Mouse (Mus musculus): Measurements from ENCODE around the gene Gas7. TPM values are rescaled to one million over a fixed set of nuclear protein-coding genes. Genes with fewer than 3 reads are reported as not detected.

Gene Gas7
- total and polyA plus RNA-seq, 2 experiments, result 1.5 to 1.7 TPM

- Histone ChIP-seq H3K4me1 (ENCODE audit: control insufficient read depth, insufficient read depth, low read length) (no peaks in the 10 kb centered on the region), H3K27ac (replicated peaks; ENCODE audit: insufficient read depth, low read depth, low read length) (no peak overlapping the region), H3K4me3 (ENCODE audit: insufficient read depth, low read depth, low read length) (no peak overlapping the region), H3K27me3 (ENCODE audit: control insufficient read depth, insufficient read depth, low read length) (no peaks in the 10 kb centered on the region), H3K79me2 (ENCODE audit: control insufficient read depth, insufficient read depth, low read length) (no peaks in the 10 kb centered on the region), H3K36me3 (ENCODE audit: control insufficient read depth, insufficient read depth, low read length) (no peaks in the 10 kb centered on the region), H3K9ac (ENCODE audit: low read depth, low read length) (no peak overlapping the region)
- 65% methylated on average over 7 of the region's 7 CpGs for WGBS
- no peak for TF ChIP-seq CTCF (IDR thresholded peaks at IDR 0.05; ENCODE audit: low read depth, low read length)
- no peak for TF ChIP-seq POLR2A (IDR thresholded peaks at IDR 0.05; ENCODE audit: extremely low read depth, insufficient read depth, low read length)
- no peak for DNase-seq (ENCODE audit: extremely low read depth, low read depth, low spot score)
Measured at GRCm38 (mm10) chr11:67581549-67581948, 126.3 kb downstream of the Gas7 start.

- Histone ChIP-seq H3K27me3 (ENCODE audit: control insufficient read depth, insufficient read depth, low read length) (no peaks in the 10 kb centered on the region), H3K4me1 (ENCODE audit: control insufficient read depth, insufficient read depth, low read length) (no peaks in the 10 kb centered on the region), H3K79me2 (ENCODE audit: control insufficient read depth, insufficient read depth, low read length) (no peaks in the 10 kb centered on the region), H3K4me3 (ENCODE audit: insufficient read depth, low read depth, low read length) (no peak overlapping the region), H3K9ac (ENCODE audit: low read depth, low read length) (no peak overlapping the region), H3K36me3 (ENCODE audit: control insufficient read depth, insufficient read depth, low read length) (no peaks in the 10 kb centered on the region), H3K27ac (replicated peaks; ENCODE audit: insufficient read depth, low read depth, low read length) (no peak overlapping the region)
- no peak for DNase-seq (ENCODE audit: extremely low read depth, low read depth, low spot score)
- 97% methylated on average over 4 of the region's 4 CpGs for WGBS
- TF ChIP-seq POLR2A (IDR thresholded peaks at IDR 0.05; ENCODE audit: extremely low read depth, insufficient read depth, low read length) (no peak), CTCF (IDR thresholded peaks at IDR 0.05; ENCODE audit: low read depth, low read length) (no peak)
Measured at GRCm38 (mm10) chr11:67582570-67582969, 127.3 kb downstream of the Gas7 start.

GRCm38 (mm10) chr11:67585016-67585415, 129.8 kb downstream of the Gas7 start:
- Histone ChIP-seq H3K27me3 (ENCODE audit: control insufficient read depth, insufficient read depth, low read length) (no peaks in the 10 kb centered on the region), H3K27ac (replicated peaks; ENCODE audit: insufficient read depth, low read depth, low read length) (no peak overlapping the region), H3K4me1 (ENCODE audit: control insufficient read depth, insufficient read depth, low read length) (no peaks in the 10 kb centered on the region), H3K36me3 (ENCODE audit: control insufficient read depth, insufficient read depth, low read length) (no peaks in the 10 kb centered on the region), H3K9ac (ENCODE audit: low read depth, low read length) (no peak overlapping the region), H3K79me2 (ENCODE audit: control insufficient read depth, insufficient read depth, low read length) (no peaks in the 10 kb centered on the region), H3K4me3 (ENCODE audit: insufficient read depth, low read depth, low read length) (no peak overlapping the region)
- 37% methylated on average over 6 of the region's 6 CpGs for WGBS
- peak; percentile 51 for DNase-seq (ENCODE audit: extremely low read depth, low read depth, low spot score)
- TF ChIP-seq POLR2A (IDR thresholded peaks at IDR 0.05; ENCODE audit: extremely low read depth, insufficient read depth, low read length), result no peak
- no peak for TF ChIP-seq CTCF (IDR thresholded peaks at IDR 0.05; ENCODE audit: low read depth, low read length)

GRCm38 (mm10) chr11:67585629-67586028, 130.4 kb downstream of the Gas7 start:
- Histone ChIP-seq H3K9ac (ENCODE audit: low read depth, low read length) (no peak overlapping the region), H3K4me3 (ENCODE audit: insufficient read depth, low read depth, low read length) (no peak overlapping the region), H3K4me1 (ENCODE audit: control insufficient read depth, insufficient read depth, low read length) (no peaks in the 10 kb centered on the region), H3K36me3 (ENCODE audit: control insufficient read depth, insufficient read depth, low read length) (no peaks in the 10 kb centered on the region), H3K79me2 (ENCODE audit: control insufficient read depth, insufficient read depth, low read length) (no peaks in the 10 kb centered on the region), H3K27me3 (ENCODE audit: control insufficient read depth, insufficient read depth, low read length) (no peaks in the 10 kb centered on the region), H3K27ac (replicated peaks; ENCODE audit: insufficient read depth, low read depth, low read length) (no peak overlapping the region)
- WGBS, result 86% methylated on average over 2 of the region's 2 CpGs
- TF ChIP-seq POLR2A (IDR thresholded peaks at IDR 0.05; ENCODE audit: extremely low read depth, insufficient read depth, low read length) (no peak), CTCF (IDR thresholded peaks at IDR 0.05; ENCODE audit: low read depth, low read length) (no peak)
- DNase-seq (ENCODE audit: extremely low read depth, low read depth, low spot score), result no peak

GRCm38 (mm10) chr11:67586231-67586994, 131.2 kb downstream of the Gas7 start:
- Histone ChIP-seq H3K27me3 (ENCODE audit: control insufficient read depth, insufficient read depth, low read length) (no peaks in the 10 kb centered on the region), H3K27ac (replicated peaks; ENCODE audit: insufficient read depth, low read depth, low read length) (no peak overlapping the region), H3K36me3 (ENCODE audit: control insufficient read depth, insufficient read depth, low read length) (no peaks in the 10 kb centered on the region), H3K4me3 (ENCODE audit: insufficient read depth, low read depth, low read length) (no peak overlapping the region), H3K79me2 (ENCODE audit: control insufficient read depth, insufficient read depth, low read length) (no peaks in the 10 kb centered on the region), H3K9ac (ENCODE audit: low read depth, low read length) (no peak overlapping the region), H3K4me1 (ENCODE audit: control insufficient read depth, insufficient read depth, low read length) (no peaks in the 10 kb centered on the region)
- WGBS, result 80% methylated on average over 3 of the region's 3 CpGs
- TF ChIP-seq POLR2A (IDR thresholded peaks at IDR 0.05; ENCODE audit: extremely low read depth, insufficient read depth, low read length), result no peak
- no peak for TF ChIP-seq CTCF (IDR thresholded peaks at IDR 0.05; ENCODE audit: low read depth, low read length)
- DNase-seq (ENCODE audit: extremely low read depth, low read depth, low spot score), result no peak

- H3K4me3 ChIP-seq (ENCODE audit: insufficient read depth, low read depth, low read length), result no peak overlapping the region
- no peaks in the 10 kb centered on the region for H3K4me1 ChIP-seq (ENCODE audit: control insufficient read depth, insufficient read depth, low read length)
- H3K27me3 ChIP-seq (ENCODE audit: control insufficient read depth, insufficient read depth, low read length), result no peaks in the 10 kb centered on the region
- H3K36me3 ChIP-seq (ENCODE audit: control insufficient read depth, insufficient read depth, low read length), result no peaks in the 10 kb centered on the region
- DNase-seq (ENCODE audit: extremely low read depth, low read depth, low spot score), result no peak
- TF ChIP-seq POLR2A (IDR thresholded peaks at IDR 0.05; ENCODE audit: extremely low read depth, insufficient read depth, low read length) (no peak), CTCF (IDR thresholded peaks at IDR 0.05; ENCODE audit: low read depth, low read length) (no peak)
- no peak overlapping the region for H3K27ac ChIP-seq (replicated peaks; ENCODE audit: insufficient read depth, low read depth, low read length)
- no peak overlapping the region for H3K9ac ChIP-seq (ENCODE audit: low read depth, low read length)
- WGBS, result 88% methylated on average over 8 of the region's 8 CpGs
- no peaks in the 10 kb centered on the region for H3K79me2 ChIP-seq (ENCODE audit: control insufficient read depth, insufficient read depth, low read length)
Measured at GRCm38 (mm10) chr11:67588196-67588827, 133.1 kb downstream of the Gas7 start.

All from liver, adult 2 months (tissue).